Mouse (Mus musculus) adrenal gland, postnatal 10 days (tissue): ENCODE measurements around the gene Apol8. TPM values are rescaled to one million over a fixed set of nuclear protein-coding genes. Genes with fewer than 3 reads are reported as not detected.

Experiments
- total RNA-seq, 2 experiments: library from RNA; stranded (reverse); gene quantifications; 2 replicates each; pipeline ENCODE4 v1.2.3; 2021

Gene Apol8
- total RNA-seq, 2 experiments from 2014 or later = 0.39 to 0.88 TPM

Other genes starting within 250 kb of the Apol8 start
- gene Apol11a, start 248.7 kb downstream of the Apol8 start, total RNA-seq = not detected
- gene Apol7c, start 223.7 kb downstream of the Apol8 start, total RNA-seq = under 1 TPM; 0.30 to 0.33 TPM
- not detected for gene 1700025B11Rik, start 195.1 kb downstream of the Apol8 start, total RNA-seq
- under 1 TPM in 1 of 2 experiments, not detected in 1; 0.18 TPM for gene Apol10b, start 160.9 kb downstream of the Apol8 start, total RNA-seq
- not detected for gene Gm36245, start 157.7 kb downstream of the Apol8 start, total RNA-seq
- under 1 TPM; 0.39 to 0.61 TPM for gene Apol11b, start 113.7 kb downstream of the Apol8 start, total RNA-seq
- gene Apol7e, start 58.1 kb downstream of the Apol8 start, total RNA-seq = under 1 TPM; 0.18 to 0.48 TPM
- gene Apol9b, start 28.0 kb downstream of the Apol8 start, total RNA-seq = under 1 TPM; 0.30 to 0.42 TPM
- gene Myh9, start 85.2 kb upstream of the Apol8 start, total RNA-seq = 100 to 1,000 TPM; 222 to 260 TPM
- 100 to 1,000 TPM; 321 to 368 TPM for gene Txn2, start 172.0 kb upstream of the Apol8 start, total RNA-seq
- 1 to 10 TPM; 2.7 TPM for gene Foxred2, start 199.7 kb upstream of the Apol8 start, total RNA-seq
- gene Eif3d, start 213.8 kb upstream of the Apol8 start, total RNA-seq = 100 to 1,000 TPM; 147 to 154 TPM